Mouse (Mus musculus) limb, embryonic 13.5 days (tissue): Measurements from ENCODE around the gene Spon1. TPM values are rescaled to one million over a fixed set of nuclear protein-coding genes. Genes with fewer than 3 reads are reported as not detected.

Experiments
- ATAC-seq: fragments of 200-750 bp; cut with Nextera tagmentation; 2 replicates; pipeline ENCODE4 v1.8.0; 2017; ENCODE audit warnings: low read depth, moderate number of reproducible peaks, moderate TSS enrichment; ENCODE audit not compliant: low FRiP score
- H3K27ac ChIP-seq: fragments of 300-500 bp; sonication (generic); 2 replicates; pipeline ENCODE4 v1.5.1; 2015; ENCODE audit warnings: inconsistent platforms, mild to moderate bottlenecking, moderate library complexity
- H3K27me3 ChIP-seq: fragments of 300-500 bp; sonication (generic); 2 replicates; pipeline ENCODE4 v1.6.1; 2015; ENCODE audit warnings: mild to moderate bottlenecking, inconsistent platforms
- H3K36me3 ChIP-seq: fragments of 300-500 bp; sonication (generic); 2 replicates; pipeline ENCODE4 v1.6.1; 2015; ENCODE audit warnings: inconsistent platforms, mild to moderate bottlenecking, moderate library complexity
- H3K4me1 ChIP-seq: fragments of 300-500 bp; sonication (generic); 2 replicates; pipeline ENCODE4 v1.6.1; 2015; ENCODE audit warnings: inconsistent platforms
- H3K4me2 ChIP-seq: fragments of 300-500 bp; sonication (generic); replicated peaks from 2 replicates; pipeline ENCODE4 v1.6.1; 2015; ENCODE audit warnings: inconsistent platforms, mild to moderate bottlenecking, moderate library complexity
- H3K4me3 ChIP-seq: fragments of 300-500 bp; sonication (generic); 2 replicates; pipeline ENCODE4 v1.5.1; 2015; ENCODE audit warnings: moderate library complexity, mild to moderate bottlenecking, inconsistent platforms
- H3K9ac ChIP-seq: fragments of 300-500 bp; sonication (generic); 2 replicates; pipeline ENCODE4 v1.6.1; 2015; ENCODE audit warnings: mild to moderate bottlenecking, inconsistent platforms
- H3K9me3 ChIP-seq: fragments of 300-500 bp; sonication (generic); 2 replicates; pipeline ENCODE4 v1.6.1; 2016; ENCODE audit warnings: inconsistent platforms
- WGBS: fragments of 180-500 bp; shearing (Covaris S2); methylation state at CpG from one replicate; pipeline ENCODE4 v1.1.7; 2015; 5-methylcytosine and 5-hydroxymethylcytosine counted together
- polyA plus RNA-seq: library from polyadenylated mRNA; unstranded; fragments of >200 nt; fragmentation: Nextera tagmentation; extraction: Ambion mirVana; gene quantifications from 2 replicates; pipeline ENCODE4 v1.2.1, GENCODE M21; 2015

The Spon1 gene
- polyA plus RNA-seq, 1 experiment from 2014 or later = 9.9 TPM

DNA sequence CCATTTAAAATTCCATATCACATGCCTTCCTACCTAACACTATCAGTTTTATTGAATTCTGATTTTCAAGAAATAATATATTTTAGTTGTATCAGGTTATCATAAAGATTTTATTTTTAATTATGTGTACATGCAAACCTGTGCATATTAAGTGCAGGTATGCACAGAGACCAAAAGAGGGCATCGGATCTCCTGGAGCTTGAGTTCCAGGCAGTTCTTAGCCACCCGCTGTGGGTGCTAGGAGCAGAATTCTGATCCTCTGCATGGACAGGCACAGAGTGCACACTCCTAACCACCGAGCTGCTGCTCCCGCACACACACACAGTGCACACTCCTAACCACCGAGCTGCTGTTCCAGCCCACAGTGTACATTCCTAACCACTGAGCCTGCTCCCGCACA lies 294.6 kb downstream of the Spon1 start:
- no peaks in the 10 kb centered on the region for H3K9me3 ChIP-seq
- no peak overlapping the region for H3K27ac ChIP-seq
- peaks cover 15% of the 10 kb centered on the region for H3K4me1 ChIP-seq
- 96% methylated on average over 6 of the region's 6 CpGs for WGBS
- ATAC-seq = no peak
- H3K27me3 ChIP-seq = no peaks in the 10 kb centered on the region
- no peak overlapping the region for H3K4me3 ChIP-seq
- H3K4me2 ChIP-seq = no peak overlapping the region
- no peak overlapping the region for H3K9ac ChIP-seq
- no peaks in the 10 kb centered on the region for H3K36me3 ChIP-seq

DNA sequence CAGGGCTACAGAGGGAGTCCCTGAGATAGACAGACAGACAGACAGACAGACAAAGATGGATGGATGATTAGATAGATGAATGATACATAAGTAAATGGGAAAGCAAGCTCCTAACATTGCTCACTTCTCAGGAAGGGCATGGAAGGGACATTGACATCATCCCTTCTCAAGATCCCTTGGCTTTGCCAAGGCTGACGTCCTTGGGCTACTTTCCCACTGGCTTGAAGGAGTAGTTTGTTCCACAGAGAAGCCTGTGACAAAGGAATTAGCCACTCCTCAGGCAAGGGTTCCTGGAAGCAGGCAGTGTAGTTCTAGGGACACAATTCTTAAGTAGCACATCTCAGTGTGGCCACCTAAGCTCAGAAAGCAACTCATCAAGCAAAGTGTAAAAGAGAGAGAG lies 296.7 kb downstream of the Spon1 start:
- H3K36me3 ChIP-seq = no peaks in the 10 kb centered on the region
- no peaks in the 10 kb centered on the region for H3K9me3 ChIP-seq
- no peak overlapping the region for H3K4me3 ChIP-seq
- H3K27ac ChIP-seq = no peak overlapping the region
- H3K4me1 ChIP-seq = peaks cover 30% of the 10 kb centered on the region
- ATAC-seq = no peak
- H3K27me3 ChIP-seq = no peaks in the 10 kb centered on the region
- 68% methylated on average over 1 of the region's 1 CpGs for WGBS
- no peak overlapping the region for H3K9ac ChIP-seq
- H3K4me2 ChIP-seq = no peak overlapping the region

DNA sequence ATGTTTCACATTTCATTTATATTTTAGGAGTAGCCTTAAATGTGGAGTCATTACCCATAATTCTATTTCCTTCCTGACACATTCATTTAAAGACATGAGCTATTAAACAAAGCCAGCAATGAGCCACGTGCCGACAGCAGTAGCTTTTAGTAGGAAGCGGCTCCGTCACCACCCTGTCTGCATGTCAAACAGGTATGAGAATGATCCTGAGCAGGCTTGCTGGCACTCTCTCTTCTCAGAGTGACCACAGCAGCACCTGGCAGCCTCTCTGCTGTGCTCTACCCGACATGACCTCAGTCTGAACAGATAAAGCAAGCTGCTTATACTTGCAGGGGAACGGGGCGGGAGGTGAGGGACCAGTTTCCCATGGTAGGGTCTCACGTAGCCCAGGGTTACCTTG lies 297.7 kb downstream of the Spon1 start:
- Histone ChIP-seq H3K36me3 (no peaks in the 10 kb centered on the region), H3K9me3 (no peaks in the 10 kb centered on the region), H3K4me2 (no peak overlapping the region), H3K27ac (no peak overlapping the region), H3K27me3 (no peaks in the 10 kb centered on the region), H3K4me1 (peaks cover 30% of the 10 kb centered on the region), H3K4me3 (no peak overlapping the region), H3K9ac (no peak overlapping the region)
- no peak; the same call in 1 of the 2 replicates for ATAC-seq
- WGBS = 44% methylated on average over 8 of the region's 8 CpGs

DNA sequence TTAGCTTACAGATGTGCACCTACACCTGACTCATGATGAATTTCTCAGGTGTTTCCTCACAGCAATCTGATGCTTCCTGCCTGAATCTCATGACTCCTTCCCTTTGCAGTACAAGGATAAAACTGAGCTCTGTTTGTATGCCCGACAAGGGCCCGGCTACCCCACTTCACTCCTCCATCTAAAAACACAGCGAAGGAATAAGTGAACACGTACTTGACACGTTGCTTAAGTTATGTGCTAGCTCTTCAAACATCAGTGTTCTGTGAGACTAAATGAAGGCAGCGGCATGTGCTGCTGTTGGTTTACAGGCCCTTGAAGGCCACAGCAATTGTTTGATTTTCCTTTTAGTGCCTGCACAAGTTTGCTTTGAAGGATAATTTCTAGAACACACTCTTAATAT lies 298.2 kb downstream of the Spon1 start:
- Histone ChIP-seq H3K4me2 (no peak overlapping the region), H3K4me1 (peaks cover 32% of the 10 kb centered on the region), H3K9me3 (no peaks in the 10 kb centered on the region), H3K27me3 (no peaks in the 10 kb centered on the region), H3K36me3 (no peaks in the 10 kb centered on the region), H3K9ac (no peak overlapping the region), H3K4me3 (no peak overlapping the region), H3K27ac (no peak overlapping the region)
- ATAC-seq = no peak
- WGBS = 75% methylated on average over 6 of the region's 6 CpGs

DNA sequence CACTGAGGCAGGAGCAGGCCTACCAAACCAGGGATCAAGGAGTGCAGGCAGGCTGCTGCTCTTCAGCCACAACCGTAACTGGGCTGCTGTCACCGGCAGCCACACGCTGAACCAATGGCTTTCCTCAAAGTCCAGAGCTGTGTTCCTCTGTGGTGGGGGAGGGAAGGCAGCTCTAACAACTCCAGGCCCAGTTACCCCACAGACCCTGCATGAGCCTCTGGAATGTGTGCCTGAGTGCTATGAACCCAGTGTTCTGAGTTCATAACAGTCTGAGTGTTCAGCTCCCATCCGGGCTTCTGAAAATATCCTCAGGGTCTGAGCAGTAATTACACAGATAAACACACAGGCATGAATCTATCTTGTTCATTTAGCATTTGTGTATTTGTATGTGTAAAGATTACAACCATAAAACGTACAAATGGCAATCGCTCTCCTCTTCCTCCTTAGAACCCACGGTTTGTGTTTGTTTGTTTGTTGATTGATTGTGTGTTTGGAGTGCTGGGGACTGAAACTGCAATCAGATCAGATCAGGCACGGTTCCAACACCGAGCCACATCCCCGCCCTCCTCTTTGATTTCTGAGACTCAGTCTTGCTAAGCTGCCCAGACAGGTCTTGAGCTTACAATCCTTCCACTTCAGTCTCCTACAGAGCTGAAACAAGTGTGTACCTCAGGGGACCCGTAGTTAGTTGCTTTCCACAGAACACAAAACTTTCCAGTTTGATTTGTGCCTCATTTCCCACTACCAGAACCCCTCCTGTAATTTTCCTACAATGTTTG lies 299.8 kb downstream of the Spon1 start:
- H3K27me3 ChIP-seq = no peaks in the 10 kb centered on the region
- ATAC-seq = peak; percentile 26; the same call in 1 of the 2 replicates
- peaks cover 43% of the 10 kb centered on the region for H3K4me1 ChIP-seq
- H3K9ac ChIP-seq = no peak overlapping the region
- H3K9me3 ChIP-seq = no peaks in the 10 kb centered on the region
- no peak overlapping the region for H3K27ac ChIP-seq
- peak overlapping the region; percentile 64; the same call in 1 of the 2 replicates for H3K4me2 ChIP-seq
- H3K36me3 ChIP-seq = no peaks in the 10 kb centered on the region
- no peak overlapping the region for H3K4me3 ChIP-seq
- WGBS = 20% methylated on average over 11 of the region's 11 CpGs

DNA sequence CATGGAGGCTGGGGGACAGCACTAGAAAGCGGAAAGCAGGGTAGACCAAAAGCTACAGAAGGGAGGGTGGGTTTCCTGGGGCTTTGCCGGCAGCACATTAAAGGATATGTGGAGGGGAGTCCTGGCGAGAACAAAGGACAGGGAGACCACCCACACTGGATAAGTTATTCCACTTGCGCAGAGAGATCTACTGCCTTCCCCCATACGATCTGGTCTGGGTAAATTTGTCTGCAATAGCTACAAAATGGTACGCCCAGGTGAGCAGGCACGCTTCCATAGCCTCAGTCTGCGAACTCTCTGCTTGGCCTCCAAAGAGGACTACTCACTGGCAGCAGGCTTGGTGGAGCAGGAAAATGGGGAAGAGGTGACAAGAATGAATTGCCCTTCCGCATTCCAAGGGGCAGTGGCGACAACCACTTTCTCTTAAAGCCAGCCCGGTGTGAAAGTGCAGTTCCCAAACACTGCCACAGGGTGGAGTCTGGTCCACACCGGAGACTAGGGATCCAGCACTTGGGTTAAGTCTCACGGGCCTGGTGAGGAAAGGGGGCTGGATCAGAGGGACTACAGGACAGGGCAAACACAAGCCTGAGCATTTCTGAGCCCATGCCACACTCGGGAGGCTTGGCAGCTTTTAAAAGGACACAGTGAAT lies 300.9 kb downstream of the Spon1 start:
- H3K4me3 ChIP-seq = peak overlapping the region; percentile 35
- peaks cover 49% of the 10 kb centered on the region for H3K4me1 ChIP-seq
- H3K36me3 ChIP-seq = no peaks in the 10 kb centered on the region
- no peak overlapping the region for H3K9ac ChIP-seq
- peak overlapping the region; percentile 64 for H3K4me2 ChIP-seq
- no peak overlapping the region; the same call in 1 of the 2 replicates for H3K27ac ChIP-seq
- H3K9me3 ChIP-seq = no peaks in the 10 kb centered on the region
- peak; percentile 75 for ATAC-seq
- no peaks in the 10 kb centered on the region for H3K27me3 ChIP-seq
- WGBS = 6% methylated on average over 14 of the region's 14 CpGs

DNA sequence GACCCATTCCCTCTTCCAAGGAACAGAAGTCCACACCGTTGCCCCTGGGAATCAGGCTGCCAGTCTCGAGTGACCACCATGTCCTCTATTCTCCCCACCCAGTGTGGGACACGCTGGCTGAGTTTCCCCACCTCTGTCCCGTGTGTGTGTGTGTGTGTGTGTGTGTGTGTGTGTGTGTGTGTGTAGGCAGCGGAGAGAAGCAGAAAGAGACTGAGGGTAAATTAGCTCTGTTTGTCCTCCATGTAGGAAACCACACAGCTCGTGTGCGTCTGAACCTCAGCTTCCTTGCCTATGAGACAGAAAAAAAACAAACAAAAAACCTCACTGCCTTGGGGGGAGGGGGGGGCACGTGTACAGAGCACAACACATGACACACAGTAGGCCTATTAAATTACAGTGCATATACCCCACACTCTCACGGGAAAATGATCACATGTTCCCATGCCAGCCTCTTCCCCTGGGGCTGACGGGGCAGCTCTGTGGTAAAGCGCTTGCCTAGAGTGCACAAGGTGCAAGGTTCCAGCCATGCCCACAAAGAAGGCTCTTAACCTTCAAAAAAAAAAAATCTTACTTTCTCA lies 303.2 kb downstream of the Spon1 start:
- Histone ChIP-seq H3K4me3 (no peak overlapping the region), H3K27me3 (no peaks in the 10 kb centered on the region), H3K4me1 (peaks cover 53% of the 10 kb centered on the region), H3K9me3 (no peaks in the 10 kb centered on the region), H3K36me3 (no peaks in the 10 kb centered on the region), H3K9ac (no peak overlapping the region), H3K4me2 (no peak overlapping the region), H3K27ac (no peak overlapping the region)
- no peak for ATAC-seq
- WGBS = 73% methylated on average over 11 of the region's 11 CpGs

DNA sequence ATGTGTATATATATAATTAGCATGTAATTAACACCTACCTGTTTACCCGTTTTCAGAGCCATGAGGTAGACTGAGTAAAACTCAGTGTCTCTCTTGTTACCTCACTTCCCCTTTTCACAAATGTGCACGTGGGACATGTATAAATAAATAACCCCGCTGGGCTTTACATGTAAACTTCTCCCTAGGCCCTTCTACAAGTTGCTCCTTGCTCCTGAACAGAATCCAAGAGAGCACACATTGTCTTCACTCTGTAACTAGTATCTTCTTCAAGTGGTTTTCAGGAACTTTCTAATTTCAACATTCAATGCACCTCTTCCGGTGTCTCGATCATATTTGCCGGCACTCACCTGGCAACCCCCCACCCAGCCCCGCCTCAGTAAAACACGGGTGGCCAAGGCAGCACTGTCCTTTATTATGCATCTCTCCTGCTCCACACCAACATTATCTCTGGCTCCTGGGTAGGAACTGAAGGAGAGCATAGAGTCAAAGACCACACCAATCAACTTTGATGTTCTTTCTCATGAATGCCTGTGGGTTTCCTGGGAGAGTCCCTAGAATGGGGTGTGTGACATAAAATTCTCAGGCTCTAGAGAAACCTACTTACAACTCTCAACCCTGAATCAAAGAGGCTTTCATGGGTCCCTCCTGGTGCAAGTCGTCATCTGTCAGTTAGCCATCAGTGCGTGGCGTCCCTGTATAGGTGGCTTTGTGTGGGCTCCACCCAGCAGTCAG lies 304.1 kb downstream of the Spon1 start:
- Histone ChIP-seq H3K4me2 (no peak overlapping the region), H3K36me3 (no peaks in the 10 kb centered on the region), H3K4me3 (no peak overlapping the region), H3K4me1 (peaks cover 50% of the 10 kb centered on the region), H3K27ac (no peak overlapping the region), H3K27me3 (no peaks in the 10 kb centered on the region), H3K9me3 (no peaks in the 10 kb centered on the region), H3K9ac (no peak overlapping the region)
- ATAC-seq = no peak
- 73% methylated on average over 11 of the region's 11 CpGs for WGBS

DNA sequence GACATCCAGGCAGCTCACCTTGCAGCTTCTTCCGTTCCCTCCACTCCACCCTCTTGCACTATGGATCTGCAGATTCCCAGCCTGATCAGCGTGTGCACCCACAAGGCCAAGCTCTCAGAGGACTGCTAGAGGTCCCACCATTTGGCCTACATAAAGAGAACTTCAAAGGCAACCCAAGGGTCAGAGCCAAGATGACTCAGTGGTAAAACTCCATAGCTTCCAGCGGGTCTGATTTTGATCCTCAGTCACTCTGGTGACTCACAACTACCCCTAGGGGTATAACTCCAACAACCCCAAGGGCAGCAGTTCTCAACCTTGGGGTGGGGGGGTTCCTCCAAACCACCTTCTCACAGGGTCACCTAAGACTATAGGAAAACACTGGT lies 304.7 kb downstream of the Spon1 start:
- Histone ChIP-seq H3K9ac (no peak overlapping the region), H3K4me3 (no peak overlapping the region), H3K27me3 (no peaks in the 10 kb centered on the region), H3K4me1 (peaks cover 44% of the 10 kb centered on the region), H3K9me3 (no peaks in the 10 kb centered on the region), H3K27ac (no peak overlapping the region), H3K36me3 (no peaks in the 10 kb centered on the region), H3K4me2 (no peak overlapping the region)
- ATAC-seq = no peak
- WGBS = 69% methylated on average over 3 of the region's 3 CpGs

DNA sequence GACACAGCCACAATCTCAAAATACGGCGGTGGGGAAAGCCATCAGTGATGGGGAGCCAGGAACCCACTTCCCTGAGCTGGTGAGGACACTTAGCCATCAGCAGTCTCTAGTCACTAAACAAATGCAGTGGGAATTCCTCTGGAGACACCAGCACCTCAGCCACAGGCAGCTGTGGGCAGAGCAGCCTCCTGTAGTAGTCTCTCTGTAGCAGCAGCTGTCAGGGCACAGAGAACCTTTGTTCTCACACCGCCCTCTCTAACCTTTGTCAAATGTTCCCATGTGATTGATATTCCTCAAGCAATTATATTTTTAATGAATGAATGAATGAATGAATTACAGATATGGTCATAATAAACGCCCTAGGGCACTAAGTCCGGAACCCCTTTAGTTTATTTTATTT lies 305.6 kb downstream of the Spon1 start:
- 72% methylated on average over 5 of the region's 5 CpGs for WGBS
- Histone ChIP-seq H3K27me3 (no peaks in the 10 kb centered on the region), H3K4me3 (no peak overlapping the region), H3K36me3 (no peaks in the 10 kb centered on the region), H3K27ac (no peak overlapping the region), H3K9ac (no peak overlapping the region), H3K4me2 (peak overlapping the region; percentile 28; the same call in 1 of the 2 replicates), H3K4me1 (peaks cover 35% of the 10 kb centered on the region), H3K9me3 (no peaks in the 10 kb centered on the region)
- ATAC-seq = no peak

DNA sequence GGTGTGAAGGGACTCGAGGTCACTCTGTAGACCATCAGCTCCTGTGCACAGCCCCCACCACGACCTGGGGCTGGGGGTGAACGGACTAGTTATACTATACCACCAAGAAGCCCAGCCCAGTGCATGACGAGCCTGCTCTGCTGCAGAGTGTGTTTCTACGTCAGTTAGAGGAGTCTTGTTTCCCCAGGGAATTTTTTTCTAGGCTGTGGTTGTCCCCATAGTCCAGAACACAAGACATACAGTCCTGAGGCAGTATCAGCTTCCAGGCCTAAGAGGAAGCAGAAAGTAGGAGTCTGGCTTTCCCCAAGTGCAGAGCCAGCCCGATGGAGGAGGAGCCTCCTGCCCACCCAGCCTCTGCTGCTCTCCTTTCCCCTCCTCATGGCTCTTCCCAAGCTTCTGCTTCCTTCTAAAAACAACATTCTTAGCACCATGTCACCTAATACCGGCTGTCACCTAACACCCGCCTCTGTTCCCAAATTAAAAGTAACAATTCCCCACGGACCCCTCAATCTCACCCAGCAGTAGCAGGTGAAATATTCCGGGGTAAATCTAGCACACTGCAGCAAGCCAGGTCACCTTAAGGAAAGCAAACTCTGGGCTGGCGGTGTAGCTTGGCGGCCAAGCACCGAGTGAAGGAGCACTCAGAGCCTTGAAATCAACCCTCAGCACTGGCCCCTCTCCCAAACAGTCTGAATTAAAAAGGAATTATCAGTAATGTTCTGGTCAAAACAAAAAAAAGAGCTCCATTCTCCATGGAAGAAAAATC lies 306.2 kb downstream of the Spon1 start:
- H3K4me3 ChIP-seq = no peak overlapping the region
- no peaks in the 10 kb centered on the region for H3K9me3 ChIP-seq
- peak overlapping the region; percentile 22; the same call in 1 of the 2 replicates for H3K27ac ChIP-seq
- H3K4me1 ChIP-seq = peaks cover 29% of the 10 kb centered on the region
- 13% methylated on average over 13 of the region's 13 CpGs for WGBS
- H3K36me3 ChIP-seq = no peaks in the 10 kb centered on the region
- H3K27me3 ChIP-seq = no peaks in the 10 kb centered on the region
- H3K9ac ChIP-seq = no peak overlapping the region
- peak overlapping the region; percentile 28 for H3K4me2 ChIP-seq
- peak; percentile 79 for ATAC-seq
